Mouse (Mus musculus) hindbrain, embryonic 11.5 days (tissue): ENCODE measurements at regions not wholly inside any gene's neighbourhood (a gene's known extent, or its start where the extent isn't known, plus 50 kb on each side); places are given as distances from the start of the nearest gene placed in this dataset.
A peak's percentile ranks its signal among the peaks of the same experiment; 100 is the strongest.

Experiments used
- ATAC-seq: fragments of 200-750 bp; cut with Nextera tagmentation; 2 replicates; pipeline ENCODE4 v1.8.0; 2017; ENCODE audit warnings: mild to moderate bottlenecking, moderate TSS enrichment, moderate library complexity; ENCODE audit not compliant: low FRiP score
- DNase-seq: peaks from one replicate; pipeline ENCODE4 v3.0.0-alpha.2; 2015; ENCODE audit warnings: low spot score
- H3K27ac ChIP-seq: fragments of 300-500 bp; sonication (generic); 2 replicates; pipeline ENCODE4 v1.5.1; 2014; ENCODE audit warnings: mild to moderate bottlenecking, low read depth, low read length
- H3K27me3 ChIP-seq: fragments of 300-500 bp; sonication (generic); 2 replicates; pipeline ENCODE4 v1.6.1; 2014; ENCODE audit warnings: mild to moderate bottlenecking, low read length, moderate library complexity, mixed read lengths; ENCODE audit not compliant: control insufficient read depth, insufficient read depth
- H3K36me3 ChIP-seq: fragments of 300-500 bp; sonication (generic); 2 replicates; pipeline ENCODE4 v1.6.1; 2014; ENCODE audit warnings: mild to moderate bottlenecking, low read length, moderate library complexity, mixed read lengths; ENCODE audit not compliant: control insufficient read depth, insufficient read depth
- H3K4me1 ChIP-seq: fragments of 300-500 bp; sonication (generic); replicated peaks from 2 replicates; pipeline ENCODE4 v1.6.1; 2014; ENCODE audit warnings: low read length, mixed read lengths; ENCODE audit not compliant: control insufficient read depth, insufficient read depth
- H3K4me2 ChIP-seq: fragments of 300-500 bp; sonication (generic); replicated peaks from 2 replicates; pipeline ENCODE4 v1.6.1; 2014; ENCODE audit warnings: mild to moderate bottlenecking, low read depth, low read length
- H3K4me3 ChIP-seq: fragments of 300-500 bp; sonication (generic); 2 replicates; pipeline ENCODE4 v1.5.1; 2014; ENCODE audit warnings: low read depth, low read length
- H3K9ac ChIP-seq: fragments of 300-500 bp; sonication (generic); 2 replicates; pipeline ENCODE4 v1.6.1; 2014; ENCODE audit warnings: low read depth, low read length
- H3K9me3 ChIP-seq: fragments of 300-500 bp; sonication (generic); 2 replicates; pipeline ENCODE4 v1.6.1; 2016; ENCODE audit warnings: low read length; ENCODE audit not compliant: control insufficient read depth
- WGBS: fragments of 180-500 bp; shearing (Covaris S2); extraction: QIAGEN DNeasy Blood & Tissue Kit; methylation state at CpG from one replicate; pipeline ENCODE4 v1.1.7; 2014; 5-methylcytosine and 5-hydroxymethylcytosine counted together

- Histone ChIP-seq H3K36me3 (no peaks in the 10 kb centered on the region), H3K4me2 (no peak overlapping the region), H3K9ac (no peak overlapping the region), H3K9me3 (no peaks in the 10 kb centered on the region), H3K4me1 (no peaks in the 10 kb centered on the region), H3K27ac (no peak overlapping the region), H3K27me3 (no peaks in the 10 kb centered on the region), H3K4me3 (no peak overlapping the region)
- ATAC-seq (no peak), DNase-seq (no peak)
- 83% methylated on average over 3 of the region's 3 CpGs for WGBS
Measured at GRCm38 (mm10) chr8:5800594-5800993, 695.4 kb upstream of the Slc10a2 start.

- WGBS, result 89% methylated on average over 1 of the region's 1 CpGs
- Histone ChIP-seq H3K27ac (no peak overlapping the region), H3K4me1 (no peaks in the 10 kb centered on the region), H3K27me3 (no peaks in the 10 kb centered on the region), H3K36me3 (no peaks in the 10 kb centered on the region), H3K9me3 (no peaks in the 10 kb centered on the region), H3K4me2 (no peak overlapping the region), H3K4me3 (no peak overlapping the region), H3K9ac (no peak overlapping the region)
- no peak for DNase-seq
- no peak for ATAC-seq
Measured at GRCm38 (mm10) chr8:5756366-5756765, 651.2 kb upstream of the Slc10a2 start.

GRCm38 (mm10) chr8:5739503-5739902 is 634.4 kb upstream of the Slc10a2 start:
- Histone ChIP-seq H3K9me3 (no peaks in the 10 kb centered on the region), H3K4me1 (no peaks in the 10 kb centered on the region), H3K27ac (no peak overlapping the region), H3K4me2 (no peak overlapping the region), H3K4me3 (no peak overlapping the region), H3K9ac (no peak overlapping the region), H3K36me3 (no peaks in the 10 kb centered on the region), H3K27me3 (no peaks in the 10 kb centered on the region)
- DNase-seq (no peak), ATAC-seq (peak; percentile 40)
- 75% methylated on average over 2 of the region's 2 CpGs for WGBS

GRCm38 (mm10) chr8:5727416-5727815 is 622.3 kb upstream of the Slc10a2 start:
- Histone ChIP-seq H3K4me2 (no peak overlapping the region), H3K27ac (no peak overlapping the region), H3K9me3 (no peaks in the 10 kb centered on the region), H3K9ac (no peak overlapping the region), H3K4me1 (no peaks in the 10 kb centered on the region), H3K4me3 (no peak overlapping the region), H3K36me3 (no peaks in the 10 kb centered on the region), H3K27me3 (no peaks in the 10 kb centered on the region)
- no peak for DNase-seq
- no peak for ATAC-seq
- 78% methylated on average over 2 of the region's 2 CpGs for WGBS

GRCm38 (mm10) chr8:5687999-5688398 is 582.8 kb upstream of the Slc10a2 start:
- ATAC-seq (no peak), DNase-seq (no peak)
- Histone ChIP-seq H3K9ac (no peak overlapping the region), H3K4me1 (no peaks in the 10 kb centered on the region), H3K9me3 (no peaks in the 10 kb centered on the region), H3K4me3 (no peak overlapping the region), H3K4me2 (no peak overlapping the region), H3K36me3 (no peaks in the 10 kb centered on the region), H3K27me3 (no peaks in the 10 kb centered on the region), H3K27ac (no peak overlapping the region)

- no peak overlapping the region for H3K27ac ChIP-seq
- no peaks in the 10 kb centered on the region for H3K27me3 ChIP-seq
- ATAC-seq (peak; percentile 10; the same call in 1 of the 2 replicates), DNase-seq (no peak)
- no peak overlapping the region for H3K4me3 ChIP-seq
- 83% methylated on average over 5 of the region's 5 CpGs for WGBS
- no peak overlapping the region for H3K9ac ChIP-seq
- no peaks in the 10 kb centered on the region for H3K9me3 ChIP-seq
- H3K4me2 ChIP-seq, result no peak overlapping the region
- H3K4me1 ChIP-seq, result no peaks in the 10 kb centered on the region
- no peaks in the 10 kb centered on the region for H3K36me3 ChIP-seq
Measured at GRCm38 (mm10) chr8:5674971-5675370, 569.8 kb upstream of the Slc10a2 start.
